Mouse (Mus musculus) forebrain, embryonic 11.5 days (tissue): Measurements from ENCODE around the gene Wbp2nl. TPM values are rescaled to one million over a fixed set of nuclear protein-coding genes. Genes with fewer than 3 reads are reported as not detected.
"Not testable (repeated sequence)": the region's sequence is repeated elsewhere in the genome, so short reads cannot be mapped to it uniquely, and the experiment has no call there.

Source experiments
- ATAC-seq: fragments of 200-750 bp; cut with Nextera tagmentation; replicated peaks from 2 replicates; pipeline ENCODE4 v1.8.0; 2017; ENCODE audit warnings: moderate TSS enrichment; ENCODE audit not compliant: low FRiP score
- DNase-seq: peaks from one replicate; pipeline ENCODE4 v3.0.0-alpha.2; 2017; ENCODE audit warnings: low spot score
- H3K27ac ChIP-seq: fragments of 300-500 bp; sonication (generic); 2 replicates; pipeline ENCODE4 v1.5.1; 2014; ENCODE audit warnings: low read depth, low read length
- H3K27me3 ChIP-seq: fragments of 300-500 bp; sonication (generic); 2 replicates; pipeline ENCODE4 v1.6.1; 2014; ENCODE audit warnings: mild to moderate bottlenecking, low read length, mixed read lengths; ENCODE audit not compliant: control insufficient read depth, insufficient read depth
- H3K36me3 ChIP-seq: fragments of 300-500 bp; sonication (generic); 2 replicates; pipeline ENCODE4 v1.6.1; 2014; ENCODE audit warnings: mild to moderate bottlenecking, low read length, moderate library complexity, mixed read lengths; ENCODE audit not compliant: control insufficient read depth, insufficient read depth
- H3K4me1 ChIP-seq: fragments of 300-500 bp; sonication (generic); replicated peaks from 2 replicates; pipeline ENCODE4 v1.6.1; 2014; ENCODE audit warnings: low read length, mixed read lengths; ENCODE audit not compliant: control insufficient read depth, insufficient read depth
- H3K4me2 ChIP-seq: fragments of 300-500 bp; sonication (generic); 2 replicates; pipeline ENCODE4 v1.6.1; 2014; ENCODE audit warnings: low read depth, mild to moderate bottlenecking, low read length, moderate library complexity, mixed read lengths; ENCODE audit not compliant: severe bottlenecking
- H3K4me3 ChIP-seq: fragments of 300-500 bp; sonication (generic); 2 replicates; pipeline ENCODE4 v1.5.1; 2014; ENCODE audit warnings: low read depth, low read length
- H3K9ac ChIP-seq: fragments of 300-500 bp; sonication (generic); 2 replicates; pipeline ENCODE4 v1.6.1; 2014; ENCODE audit warnings: low read length
- H3K9me3 ChIP-seq: fragments of 300-500 bp; sonication (generic); 2 replicates; pipeline ENCODE4 v1.6.1; 2016; ENCODE audit warnings: low read length, mixed read lengths; ENCODE audit not compliant: control insufficient read depth
- WGBS: fragments of 180-500 bp; shearing (Covaris S2); extraction: QIAGEN DNeasy Blood & Tissue Kit; methylation state at CpG from one replicate; pipeline ENCODE4 v1.1.7; 2014; 5-methylcytosine and 5-hydroxymethylcytosine counted together
- polyA plus RNA-seq: library from polyadenylated mRNA; unstranded; fragments of >200 nt; fragmentation: Nextera tagmentation; extraction: Ambion mirVana; gene quantifications from 2 replicates; pipeline ENCODE4 v1.2.1, GENCODE M21; 2014

Wbp2nl gene
- polyA plus RNA-seq, 1 experiment from 2014 or later = not detected

DNA sequence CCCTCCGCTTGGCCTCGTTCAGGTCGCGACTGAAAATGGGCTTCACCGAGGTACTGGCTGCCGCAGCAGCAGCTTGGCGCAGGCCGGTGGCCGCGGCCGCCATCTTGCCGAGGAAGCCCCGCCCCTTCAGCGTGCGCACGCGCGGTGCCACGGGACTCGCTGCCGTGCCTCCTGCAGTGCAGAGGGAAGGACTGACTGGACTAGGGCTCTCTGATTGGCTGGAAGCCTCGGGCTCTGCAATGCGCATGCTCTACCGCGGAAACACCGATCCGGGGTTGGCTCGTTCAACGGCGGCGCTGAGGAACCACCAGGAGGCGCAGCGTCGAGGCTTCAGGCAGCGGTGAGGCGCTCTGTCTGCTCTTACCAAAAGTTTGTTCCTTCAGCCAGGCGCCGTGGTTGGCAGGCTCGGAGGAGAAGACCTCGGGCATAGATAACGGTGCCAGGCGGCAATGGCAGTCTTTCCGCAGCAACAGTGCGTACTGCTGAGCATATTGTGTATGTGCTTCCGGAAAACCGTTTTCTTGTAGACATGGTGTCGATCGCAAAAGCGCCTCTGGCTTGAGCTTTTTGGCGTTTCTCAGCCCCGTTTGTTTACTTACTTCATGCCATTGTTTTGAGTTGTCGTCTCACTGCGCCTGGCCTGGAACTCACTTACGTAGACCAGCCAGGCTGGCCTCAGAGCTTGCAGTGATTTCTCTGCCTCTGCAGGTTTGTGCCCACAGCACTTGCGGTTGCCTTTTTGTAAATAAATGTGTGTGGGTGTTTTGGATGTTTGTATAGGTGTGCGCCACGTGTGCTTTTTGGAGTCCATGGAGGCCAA lies 55.6 kb downstream of the Wbp2nl start, which contains the start of gene Ndufa6:
Gene Ndufa6, minus strand, starts transcription at position 197 of the 820 bp plus-strand sequence.
- H3K9me3 ChIP-seq = no peaks in the 10 kb centered on the region
- H3K9ac ChIP-seq = peak within 1 kb of the TSS; percentile 95
- DNase-seq = peak; percentile 99
- ATAC-seq = peak; percentile 99
- peak within 1 kb of the TSS; percentile 94 for H3K4me3 ChIP-seq
- no peaks in the 10 kb centered on the region for H3K27me3 ChIP-seq
- H3K4me1 ChIP-seq = peaks cover 5% of the 10 kb centered on the region; the same call in 1 of the 2 replicates
- peak within 1 kb of the TSS; percentile 19; the same call in 1 of the 2 replicates for H3K27ac ChIP-seq
- H3K36me3 ChIP-seq = peaks cover 4% of the 10 kb centered on the region; the same call in 1 of the 2 replicates
- H3K4me2 ChIP-seq = peak within 1 kb of the TSS; percentile 81
- WGBS = 2% methylated on average over 57 of the region's 57 CpGs

GRCm38 (mm10) chr15:82358431-82359260 lies 59.9 kb downstream of the Wbp2nl start:
- no peak overlapping the region for H3K27ac ChIP-seq
- WGBS = 67% methylated on average over 22 of the region's 22 CpGs
- ATAC-seq (no peak), DNase-seq (peak; percentile 49)
- no peak overlapping the region for H3K9ac ChIP-seq
- no peaks in the 10 kb centered on the region for H3K9me3 ChIP-seq
- no peaks in the 10 kb centered on the region for H3K36me3 ChIP-seq
- no peak overlapping the region for H3K4me3 ChIP-seq
- H3K4me1 ChIP-seq = 0 out of 2 replicates have a peak, but pooled peaks cover 2% of the 10 kb centered on the region
- no peak overlapping the region for H3K4me2 ChIP-seq
- no peaks in the 10 kb centered on the region for H3K27me3 ChIP-seq

DNA sequence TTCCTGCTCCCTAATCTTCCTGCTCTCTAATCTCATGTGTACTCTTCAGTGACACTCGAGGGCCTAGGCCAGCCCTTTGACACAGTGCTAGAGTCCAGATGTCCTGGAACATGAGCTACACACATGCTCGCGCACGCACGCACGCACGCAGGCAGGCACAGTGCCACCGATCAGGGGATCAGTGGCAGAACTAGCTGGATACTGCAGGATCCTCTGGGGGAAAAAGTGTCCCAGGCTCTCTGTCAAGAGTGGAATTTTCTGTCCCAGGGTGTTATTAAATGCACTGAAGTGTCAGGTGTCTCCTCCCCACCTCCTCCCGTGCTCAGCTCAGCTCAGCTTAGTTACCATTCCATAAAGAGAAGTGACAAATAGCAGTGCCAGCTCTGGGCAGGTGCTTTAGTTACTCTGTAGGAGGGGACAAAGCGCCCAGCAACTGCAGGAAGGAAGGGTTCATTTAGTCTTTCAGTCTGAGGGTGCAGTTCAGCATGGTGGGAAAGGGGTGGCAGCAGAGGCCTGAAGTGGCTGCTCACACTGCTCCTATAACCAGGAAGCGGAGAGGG lies 62.8 kb downstream of the Wbp2nl start:
- WGBS = 78% methylated on average over 11 of the region's 11 CpGs
- H3K27me3 ChIP-seq = no peaks in the 10 kb centered on the region
- H3K36me3 ChIP-seq = no peaks in the 10 kb centered on the region
- peak; percentile 41 for DNase-seq
- H3K27ac ChIP-seq = no peak overlapping the region
- no peak overlapping the region for H3K4me2 ChIP-seq
- no peaks in the 10 kb centered on the region for H3K9me3 ChIP-seq
- no peak overlapping the region for H3K4me3 ChIP-seq
- H3K4me1 ChIP-seq = no peaks in the 10 kb centered on the region
- H3K9ac ChIP-seq = no peak overlapping the region
- ATAC-seq = no peak

DNA sequence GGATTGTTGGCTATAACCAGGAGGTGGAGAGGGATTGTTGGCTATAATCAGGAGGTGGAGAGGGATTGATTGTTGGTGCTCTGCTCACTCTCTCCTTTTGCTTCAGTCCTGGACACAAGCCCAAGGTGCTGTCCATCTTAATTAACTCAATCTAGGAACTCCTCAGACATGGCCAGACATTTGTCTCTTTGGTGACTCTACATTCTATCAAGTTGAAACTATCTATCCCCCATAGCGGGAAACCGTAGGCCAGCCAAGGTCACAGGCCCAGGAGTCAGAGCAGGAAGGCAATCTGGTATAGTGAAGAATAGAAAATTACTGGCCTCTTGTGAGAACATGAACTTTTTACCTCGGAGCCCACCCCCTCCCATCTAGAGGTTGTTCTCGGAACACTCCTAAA lies 63.5 kb downstream of the Wbp2nl start:
- Histone ChIP-seq H3K27me3 (no peaks in the 10 kb centered on the region), H3K4me1 (no peaks in the 10 kb centered on the region), H3K27ac (no peak overlapping the region), H3K4me2 (no peak overlapping the region), H3K4me3 (no peak overlapping the region), H3K9me3 (no peaks in the 10 kb centered on the region), H3K36me3 (no peaks in the 10 kb centered on the region), H3K9ac (no peak overlapping the region)
- ATAC-seq (no peak), DNase-seq (peak; percentile 10)
- WGBS = 87% methylated on average over 3 of the region's 4 CpGs

DNA sequence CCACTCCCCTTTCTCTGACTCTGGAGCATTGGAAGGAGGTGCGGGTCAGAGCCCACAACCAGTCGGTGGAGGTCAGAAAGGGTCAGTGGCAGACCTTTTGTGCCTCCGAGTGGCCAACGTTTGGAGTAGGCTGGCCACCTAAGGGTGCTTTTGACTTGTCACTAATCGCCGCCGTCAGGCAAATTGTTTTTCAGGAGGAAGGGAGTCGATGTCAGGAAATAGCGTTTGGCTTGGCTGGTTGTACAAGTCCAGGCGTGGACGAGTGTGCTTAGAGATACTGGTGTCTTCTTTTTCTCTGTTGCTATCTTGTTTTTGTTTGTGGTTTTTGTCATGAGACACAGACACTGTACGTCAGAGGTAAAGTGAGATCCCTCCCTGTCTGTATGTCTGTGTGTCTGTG lies 65.0 kb downstream of the Wbp2nl start:
- DNase-seq, ATAC-seq, H3K9me3 ChIP-seq, H3K27me3 ChIP-seq, H3K9ac ChIP-seq, H3K4me1 ChIP-seq, H3K4me2 ChIP-seq, H3K27ac ChIP-seq, H3K36me3 ChIP-seq, H3K4me3 ChIP-seq: not testable (repeated sequence)
- WGBS = 87% methylated on average over 7 of the region's 12 CpGs

Other genes starting within 250 kb of the Wbp2nl start
- gene 4930407I10Rik, start 239.8 kb upstream of the Wbp2nl start, polyA plus RNA-seq = not detected in 2 replicates
- gene Mei1, start 229.0 kb upstream of the Wbp2nl start, polyA plus RNA-seq = not detected in 2 replicates
- gene Ccdc134, start 171.0 kb upstream of the Wbp2nl start, polyA plus RNA-seq = 23.6 and 25.5 TPM in 2 replicates
- 209 and 216 TPM in 2 replicates for gene Srebf2, start 151.8 kb upstream of the Wbp2nl start, polyA plus RNA-seq
- gene Shisa8, start 86.1 kb upstream of the Wbp2nl start, polyA plus RNA-seq = 0.87 and 1.2 TPM in 2 replicates
- gene Tnfrsf13c, start 74.6 kb upstream of the Wbp2nl start, polyA plus RNA-seq = 0.35 and 0.64 TPM in 2 replicates
- 91.6 and 100 TPM in 2 replicates for gene Cenpm, start 54.2 kb upstream of the Wbp2nl start, polyA plus RNA-seq
- 2.2 and 2.4 TPM in 2 replicates for gene 1500009C09Rik, start 46.6 kb upstream of the Wbp2nl start, polyA plus RNA-seq
- gene Sept3, start 24.1 kb upstream of the Wbp2nl start, polyA plus RNA-seq = 157 and 162 TPM in 2 replicates
- gene Naga, start 40.0 kb downstream of the Wbp2nl start, polyA plus RNA-seq = 23.5 and 24.9 TPM in 2 replicates
- gene Pheta2, start 40.0 kb downstream of the Wbp2nl start, polyA plus RNA-seq = 5.0 and 5.4 TPM in 2 replicates
- gene Smdt1, start 40.0 kb downstream of the Wbp2nl start, polyA plus RNA-seq = 236 and 244 TPM in 2 replicates
- 251 and 275 TPM in 2 replicates for gene Ndufa6, start 55.4 kb downstream of the Wbp2nl start, polyA plus RNA-seq
- 2.5 and 3.6 TPM in 2 replicates for gene Cyp2d22, start 81.3 kb downstream of the Wbp2nl start, polyA plus RNA-seq
- gene Cyp2d11, start 95.1 kb downstream of the Wbp2nl start, polyA plus RNA-seq = not detected in 2 replicates
- gene Cyp2d10, start 108.2 kb downstream of the Wbp2nl start, polyA plus RNA-seq = not detected in 2 replicates
- gene Cyp2d9, start 134.5 kb downstream of the Wbp2nl start, polyA plus RNA-seq = not detected in 2 replicates